Mouse (Mus musculus): Measurements from ENCODE around the gene Dlgap1.

GRCm38 (mm10) chr17:70612171-70612570 is 643.3 kb downstream of the Dlgap1 start:
- no peak for TF ChIP-seq CTCF (conservative IDR thresholded peaks at IDR 0.05; ENCODE audit: low read length)
- no peak for TF ChIP-seq POU5F1 (IDR thresholded peaks at IDR 0.05; ENCODE audit: borderline replicate concordance, low read length)
- TF ChIP-seq NANOG (IDR thresholded peaks at IDR 0.05; ENCODE audit: borderline replicate concordance, low read length) = no peak
